Mouse (Mus musculus) myocyte (in vitro differentiated cells): ENCODE measurements around the gene Npepps.

Experiments used
- POLR2A ChIP-seq: IDR thresholded peaks from one replicate; pipeline ENCODE4 v1.6.1; 2011; ENCODE audit warnings: low read depth, mild to moderate bottlenecking, control low read depth, moderate library complexity; ENCODE audit not compliant: insufficient read length
- USF1 ChIP-seq: IDR thresholded peaks from one replicate; pipeline ENCODE4 v1.6.1; 2011; ENCODE audit warnings: low read depth, mild to moderate bottlenecking, control low read depth, moderate library complexity

- TF ChIP-seq POLR2A (no peak), USF1 (no peak)
Measured at GRCm38 (mm10) chr11:97223485-97223884, 57.0 kb downstream of the Npepps start.
